Mouse (Mus musculus) myocyte (in vitro differentiated cells): ENCODE data around the gene Pitpnm3.

Source experiments
- E2F4 ChIP-seq: IDR thresholded peaks from one replicate; pipeline ENCODE4 v1.6.1; 2011; ENCODE audit warnings: mild to moderate bottlenecking, control low read depth, moderate library complexity; ENCODE audit not compliant: insufficient read depth
- MYOD1 ChIP-seq, 3 experiments: IDR thresholded peaks; one replicate each; pipeline ENCODE4 v1.6.1; 2011; ENCODE audit warnings: control low read depth in 2 of 3, low read depth in 2 of 3, mild to moderate bottlenecking in 2 of 3, moderate library complexity in 1 of 3; ENCODE audit not compliant: insufficient read length in 2 of 3, control insufficient read depth in 1 of 3
- POLR2A ChIP-seq: IDR thresholded peaks from one replicate; pipeline ENCODE4 v1.6.1; 2011; ENCODE audit warnings: low read depth, mild to moderate bottlenecking, control low read depth, moderate library complexity; ENCODE audit not compliant: insufficient read length
- REST ChIP-seq: IDR thresholded peaks from one replicate; pipeline ENCODE4 v1.6.1; 2011; ENCODE audit warnings: mild to moderate bottlenecking, control low read depth, moderate library complexity; ENCODE audit not compliant: insufficient read depth, insufficient read length
- SRF ChIP-seq: IDR thresholded peaks from one replicate; pipeline ENCODE4 v1.6.1; 2011; ENCODE audit warnings: low read depth; ENCODE audit not compliant: control insufficient read depth, insufficient read length
- TCF12 ChIP-seq: IDR thresholded peaks from one replicate; pipeline ENCODE4 v1.6.1; 2011; ENCODE audit warnings: mild to moderate bottlenecking, control low read depth; ENCODE audit not compliant: poor library complexity, insufficient read depth, severe bottlenecking
- USF1 ChIP-seq: IDR thresholded peaks from one replicate; pipeline ENCODE4 v1.6.1; 2011; ENCODE audit warnings: low read depth, mild to moderate bottlenecking, control low read depth, moderate library complexity

GRCm38 (mm10) chr11:72016518-72017252 lies 118.9 kb downstream of the Pitpnm3 start:
- no peak for TF ChIP-seq E2F4
- TF ChIP-seq MYOD1 (IDR thresholded peaks at IDR 0.05; ENCODE audit: control insufficient read depth in 1 of 3, insufficient read length in 2 of 3, low read depth in 2 of 3), result no peak
- TF ChIP-seq POLR2A, result no peak
- no peak for TF ChIP-seq REST
- TF ChIP-seq TCF12, result no peak
- no peak for TF ChIP-seq USF1
- TF ChIP-seq SRF, result no peak
